Mouse (Mus musculus): ENCODE measurements around the gene Gm11549. TPM values are rescaled to one million over a fixed set of nuclear protein-coding genes. Genes with fewer than 3 reads are reported as not detected.

Gm11549 gene
- polyA plus RNA-seq, 1 experiment from 2014 or later: 0.96 TPM

- Histone ChIP-seq H3K4me1 (peaks cover 6% of the 10 kb centered on the region), H3K4me3 (no peak overlapping the region), H3K4me2 (replicated peaks) (no peak overlapping the region), H3K36me3 (no peaks in the 10 kb centered on the region), H3K9me3 (no peaks in the 10 kb centered on the region), H3K27ac (replicated peaks) (no peak overlapping the region), H3K9ac (replicated peaks) (no peak overlapping the region), H3K27me3 (no peaks in the 10 kb centered on the region)
- 93% methylated on average over 5 of the region's 5 CpGs for WGBS
- ATAC-seq (ENCODE audit: low FRiP score, low read depth): no peak
Measured at GRCm38 (mm10) chr3:36491535-36491934, 30.1 kb downstream of the Gm11549 start.

GRCm38 (mm10) chr3:36489590-36489910 is 32.1 kb downstream of the Gm11549 start:
- WGBS: 91% methylated on average over 1 of the region's 1 CpGs
- Histone ChIP-seq H3K9ac (replicated peaks) (no peak overlapping the region), H3K4me2 (replicated peaks) (no peak overlapping the region), H3K4me3 (no peak overlapping the region), H3K4me1 (peaks cover 6% of the 10 kb centered on the region), H3K27ac (replicated peaks) (no peak overlapping the region), H3K9me3 (no peaks in the 10 kb centered on the region), H3K27me3 (no peaks in the 10 kb centered on the region), H3K36me3 (no peaks in the 10 kb centered on the region)
- ATAC-seq (ENCODE audit: low FRiP score, low read depth): no peak

- Histone ChIP-seq H3K9me3 (no peaks in the 10 kb centered on the region), H3K4me3 (no peak overlapping the region), H3K4me1 (peaks cover 5% of the 10 kb centered on the region), H3K36me3 (no peaks in the 10 kb centered on the region), H3K4me2 (replicated peaks) (no peak overlapping the region), H3K27me3 (no peaks in the 10 kb centered on the region), H3K9ac (replicated peaks) (no peak overlapping the region), H3K27ac (replicated peaks) (no peak overlapping the region)
- 89% methylated on average over 6 of the region's 6 CpGs for WGBS
- ATAC-seq (ENCODE audit: low FRiP score, low read depth): no peak
Measured at GRCm38 (mm10) chr3:36488899-36489589, 32.6 kb downstream of the Gm11549 start.

- no peak overlapping the region for H3K27ac ChIP-seq (replicated peaks)
- no peaks in the 10 kb centered on the region for H3K9me3 ChIP-seq
- no peak overlapping the region for H3K9ac ChIP-seq (replicated peaks)
- 82% methylated on average over 1 of the region's 1 CpGs for WGBS
- H3K4me3 ChIP-seq: no peak overlapping the region
- H3K36me3 ChIP-seq: no peaks in the 10 kb centered on the region
- H3K27me3 ChIP-seq: no peaks in the 10 kb centered on the region
- H3K4me1 ChIP-seq: peaks cover 3% of the 10 kb centered on the region; the same call in 1 of the 2 replicates
- no peak overlapping the region for H3K4me2 ChIP-seq (replicated peaks)
- ATAC-seq (ENCODE audit: low FRiP score, low read depth): no peak
Measured at GRCm38 (mm10) chr3:36488367-36488766, 33.2 kb downstream of the Gm11549 start.

GRCm38 (mm10) chr3:36486881-36487280 is 34.7 kb downstream of the Gm11549 start:
- H3K36me3 ChIP-seq: no peaks in the 10 kb centered on the region
- peaks cover 8% of the 10 kb centered on the region for H3K4me1 ChIP-seq
- H3K27ac ChIP-seq (replicated peaks): no peak overlapping the region
- H3K9ac ChIP-seq (replicated peaks): no peak overlapping the region
- no peaks in the 10 kb centered on the region for H3K27me3 ChIP-seq
- WGBS: 91% methylated on average over 6 of the region's 6 CpGs
- ATAC-seq (ENCODE audit: low FRiP score, low read depth): no peak
- no peaks in the 10 kb centered on the region for H3K9me3 ChIP-seq
- H3K4me2 ChIP-seq (replicated peaks): no peak overlapping the region
- no peak overlapping the region for H3K4me3 ChIP-seq

GRCm38 (mm10) chr3:36486176-36486575 is 35.4 kb downstream of the Gm11549 start:
- Histone ChIP-seq H3K27ac (replicated peaks) (no peak overlapping the region), H3K36me3 (no peaks in the 10 kb centered on the region), H3K4me1 (peaks cover 12% of the 10 kb centered on the region), H3K4me3 (no peak overlapping the region), H3K4me2 (replicated peaks) (no peak overlapping the region), H3K27me3 (no peaks in the 10 kb centered on the region), H3K9me3 (no peaks in the 10 kb centered on the region), H3K9ac (replicated peaks) (no peak overlapping the region)
- ATAC-seq (ENCODE audit: low FRiP score, low read depth): no peak
- WGBS: 50% methylated on average over 6 of the region's 6 CpGs

GRCm38 (mm10) chr3:36484292-36484691 is 37.3 kb downstream of the Gm11549 start:
- no peak for ATAC-seq (ENCODE audit: low FRiP score, low read depth)
- no peak overlapping the region for H3K4me2 ChIP-seq (replicated peaks)
- no peak overlapping the region for H3K27ac ChIP-seq (replicated peaks)
- H3K9me3 ChIP-seq: no peaks in the 10 kb centered on the region
- no peaks in the 10 kb centered on the region for H3K27me3 ChIP-seq
- H3K4me1 ChIP-seq: peaks cover 16% of the 10 kb centered on the region
- no peaks in the 10 kb centered on the region for H3K36me3 ChIP-seq
- H3K9ac ChIP-seq (replicated peaks): no peak overlapping the region
- no peak overlapping the region for H3K4me3 ChIP-seq
- WGBS: 92% methylated on average over 4 of the region's 4 CpGs

- Histone ChIP-seq H3K4me2 (replicated peaks) (no peak overlapping the region), H3K9me3 (no peaks in the 10 kb centered on the region), H3K27ac (replicated peaks) (no peak overlapping the region), H3K4me3 (no peak overlapping the region), H3K4me1 (peaks cover 22% of the 10 kb centered on the region), H3K9ac (replicated peaks) (no peak overlapping the region), H3K27me3 (no peaks in the 10 kb centered on the region), H3K36me3 (no peaks in the 10 kb centered on the region)
- WGBS: 48% methylated on average over 9 of the region's 9 CpGs
- ATAC-seq (ENCODE audit: low FRiP score, low read depth): no peak
Measured at GRCm38 (mm10) chr3:36482940-36483339, 38.7 kb downstream of the Gm11549 start.

GRCm38 (mm10) chr3:36481776-36482193 is 39.8 kb downstream of the Gm11549 start:
- H3K9ac ChIP-seq (replicated peaks): peak overlapping the region; percentile 28; the same call in 1 of the 2 replicates
- no peak overlapping the region for H3K4me3 ChIP-seq
- H3K9me3 ChIP-seq: no peaks in the 10 kb centered on the region
- ATAC-seq (ENCODE audit: low FRiP score, low read depth): peak; percentile 81
- 6% methylated on average over 11 of the region's 11 CpGs for WGBS
- peaks cover 22% of the 10 kb centered on the region for H3K4me1 ChIP-seq
- H3K27ac ChIP-seq (replicated peaks): peak overlapping the region; percentile 83
- no peaks in the 10 kb centered on the region for H3K27me3 ChIP-seq
- H3K4me2 ChIP-seq (replicated peaks): peak overlapping the region; percentile 32
- no peaks in the 10 kb centered on the region for H3K36me3 ChIP-seq

GRCm38 (mm10) chr3:36480486-36480885 is 41.1 kb downstream of the Gm11549 start:
- H3K27ac ChIP-seq (replicated peaks): no peak overlapping the region
- no peak overlapping the region for H3K4me3 ChIP-seq
- H3K27me3 ChIP-seq: no peaks in the 10 kb centered on the region
- H3K4me1 ChIP-seq: peaks cover 29% of the 10 kb centered on the region
- H3K4me2 ChIP-seq (replicated peaks): no peak overlapping the region
- no peaks in the 10 kb centered on the region for H3K36me3 ChIP-seq
- WGBS: 50% methylated on average over 2 of the region's 2 CpGs
- H3K9ac ChIP-seq (replicated peaks): no peak overlapping the region
- H3K9me3 ChIP-seq: no peaks in the 10 kb centered on the region
- no peak for ATAC-seq (ENCODE audit: low FRiP score, low read depth)

- no peak overlapping the region for H3K9ac ChIP-seq (replicated peaks)
- no peak overlapping the region for H3K4me2 ChIP-seq (replicated peaks)
- H3K4me1 ChIP-seq: peaks cover 35% of the 10 kb centered on the region
- H3K9me3 ChIP-seq: no peaks in the 10 kb centered on the region
- 80% methylated on average over 8 of the region's 8 CpGs for WGBS
- no peak overlapping the region for H3K4me3 ChIP-seq
- H3K27ac ChIP-seq (replicated peaks): no peak overlapping the region
- no peaks in the 10 kb centered on the region for H3K36me3 ChIP-seq
- ATAC-seq (ENCODE audit: low FRiP score, low read depth): no peak
- H3K27me3 ChIP-seq: peaks cover 12% of the 10 kb centered on the region; the same call in 1 of the 2 replicates
Measured at GRCm38 (mm10) chr3:36478776-36479175, 42.8 kb downstream of the Gm11549 start.

GRCm38 (mm10) chr3:36476261-36477155 is 45.1 kb downstream of the Gm11549 start:
- H3K27me3 ChIP-seq: peaks cover 12% of the 10 kb centered on the region; the same call in 1 of the 2 replicates
- peak overlapping the region; percentile 53 for H3K4me3 ChIP-seq
- peak overlapping the region; percentile 91 for H3K4me2 ChIP-seq (replicated peaks)
- no peaks in the 10 kb centered on the region for H3K9me3 ChIP-seq
- H3K9ac ChIP-seq (replicated peaks): peak overlapping the region; percentile 55
- no peaks in the 10 kb centered on the region for H3K36me3 ChIP-seq
- H3K27ac ChIP-seq (replicated peaks): no peak overlapping the region
- no peak; the same call in 1 of the 2 replicates for ATAC-seq (ENCODE audit: low FRiP score, low read depth)
- H3K4me1 ChIP-seq: peaks cover 24% of the 10 kb centered on the region
- 41% methylated on average over 20 of the region's 20 CpGs for WGBS
